Mouse (Mus musculus): ENCODE results near the gene Fat3. TPM values are rescaled to one million over a fixed set of nuclear protein-coding genes. Genes with fewer than 3 reads are reported as not detected.

Gene Fat3
- polyA plus RNA-seq, 1 experiment: 0.14 TPM

DNA sequence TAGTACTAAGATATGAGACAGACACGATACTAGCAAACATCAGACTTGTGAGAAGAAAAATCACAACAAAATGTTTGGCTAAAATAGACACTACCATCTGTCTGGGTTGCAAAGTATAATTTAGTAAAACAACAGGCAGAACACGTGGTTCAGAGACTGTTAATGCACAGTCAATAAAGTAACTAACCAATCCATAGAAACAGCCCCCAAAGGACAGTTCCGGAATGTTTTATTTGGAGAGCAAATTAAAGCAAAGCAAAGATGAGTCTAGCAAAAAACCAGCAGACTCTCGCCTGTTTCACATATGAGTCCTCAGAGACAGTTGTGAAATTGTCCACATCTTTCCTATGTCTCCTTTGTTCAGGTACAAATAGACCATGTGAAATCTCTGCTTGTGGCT is 227.0 kb downstream of the Fat3 start:
- TF ChIP-seq POLR2A (IDR thresholded peaks at IDR 0.05; ENCODE audit: low read depth, low read length) (no peak), CTCF (conservative IDR thresholded peaks at IDR 0.05; ENCODE audit: insufficient read depth, insufficient read length, low read depth, low read length) (no peak)
- H3K4me1 ChIP-seq (ENCODE audit: control insufficient read depth, insufficient read depth, low read length): no peaks in the 10 kb centered on the region
- WGBS: 83% methylated on average over 4 of the region's 4 CpGs
- no peaks in the 10 kb centered on the region for H3K27me3 ChIP-seq (replicated peaks; ENCODE audit: control insufficient read depth, insufficient read depth, low read length)
- no peaks in the 10 kb centered on the region for H3K36me3 ChIP-seq (ENCODE audit: control insufficient read depth, insufficient read depth, low read length)
- H3K4me3 ChIP-seq (ENCODE audit: insufficient read depth, low read depth, low read length): no peak overlapping the region
- no peak overlapping the region for H3K27ac ChIP-seq (ENCODE audit: insufficient read depth, low read depth, low read length)
- DNase-seq: no peak

DNA sequence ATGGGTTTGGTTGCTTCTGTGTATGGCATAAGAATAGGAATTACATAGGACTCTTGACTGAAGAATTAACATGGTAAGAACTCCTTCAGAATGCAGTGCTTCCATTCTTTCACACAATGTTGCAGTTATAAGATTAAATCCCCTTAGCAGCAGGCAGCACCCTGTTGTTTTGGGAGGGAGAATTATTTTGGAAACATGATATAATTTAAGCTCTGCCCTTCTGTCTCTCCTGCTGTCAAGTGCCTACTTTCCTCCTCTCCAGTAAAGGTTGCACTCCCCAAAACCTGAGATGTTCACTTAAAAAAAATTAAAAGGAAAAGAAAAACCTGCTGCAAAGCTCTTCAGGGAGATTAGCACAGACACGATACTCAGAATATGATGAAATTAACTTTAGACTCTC is 228.3 kb downstream of the Fat3 start:
- Histone ChIP-seq H3K27ac (ENCODE audit: insufficient read depth, low read depth, low read length) (no peak overlapping the region), H3K4me1 (ENCODE audit: control insufficient read depth, insufficient read depth, low read length) (no peaks in the 10 kb centered on the region), H3K27me3 (replicated peaks; ENCODE audit: control insufficient read depth, insufficient read depth, low read length) (no peaks in the 10 kb centered on the region), H3K36me3 (ENCODE audit: control insufficient read depth, insufficient read depth, low read length) (no peaks in the 10 kb centered on the region), H3K4me3 (ENCODE audit: insufficient read depth, low read depth, low read length) (no peak overlapping the region)
- WGBS: 77% methylated on average over 1 of the region's 1 CpGs
- no peak for DNase-seq
- TF ChIP-seq CTCF (conservative IDR thresholded peaks at IDR 0.05; ENCODE audit: insufficient read depth, insufficient read length, low read depth, low read length) (no peak), POLR2A (IDR thresholded peaks at IDR 0.05; ENCODE audit: low read depth, low read length) (no peak)

DNA sequence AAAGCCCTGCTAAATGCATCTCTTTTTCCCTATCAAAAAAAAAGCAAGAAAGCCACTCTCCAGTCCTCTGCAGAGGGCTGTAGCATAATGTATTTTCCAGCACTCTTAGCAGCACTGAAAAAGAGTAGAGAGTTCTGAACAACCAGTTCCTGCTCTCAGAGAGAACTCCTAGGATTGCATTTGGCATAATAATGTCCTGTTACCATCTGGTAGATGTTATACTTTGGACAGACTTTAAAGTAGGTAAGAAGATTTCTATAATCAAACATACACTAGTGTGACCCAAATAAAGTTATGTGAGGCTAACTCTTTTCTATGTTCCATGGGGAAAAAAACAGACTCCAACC is 230.3 kb downstream of the Fat3 start:
- H3K36me3 ChIP-seq (ENCODE audit: control insufficient read depth, insufficient read depth, low read length): no peaks in the 10 kb centered on the region
- H3K4me3 ChIP-seq (ENCODE audit: insufficient read depth, low read depth, low read length): no peak overlapping the region
- DNase-seq: no peak
- TF ChIP-seq POLR2A (IDR thresholded peaks at IDR 0.05; ENCODE audit: low read depth, low read length) (no peak), CTCF (conservative IDR thresholded peaks at IDR 0.05; ENCODE audit: insufficient read depth, insufficient read length, low read depth, low read length) (no peak)
- no peak overlapping the region for H3K27ac ChIP-seq (ENCODE audit: insufficient read depth, low read depth, low read length)
- no peaks in the 10 kb centered on the region for H3K27me3 ChIP-seq (replicated peaks; ENCODE audit: control insufficient read depth, insufficient read depth, low read length)
- H3K4me1 ChIP-seq (ENCODE audit: control insufficient read depth, insufficient read depth, low read length): no peaks in the 10 kb centered on the region

DNA sequence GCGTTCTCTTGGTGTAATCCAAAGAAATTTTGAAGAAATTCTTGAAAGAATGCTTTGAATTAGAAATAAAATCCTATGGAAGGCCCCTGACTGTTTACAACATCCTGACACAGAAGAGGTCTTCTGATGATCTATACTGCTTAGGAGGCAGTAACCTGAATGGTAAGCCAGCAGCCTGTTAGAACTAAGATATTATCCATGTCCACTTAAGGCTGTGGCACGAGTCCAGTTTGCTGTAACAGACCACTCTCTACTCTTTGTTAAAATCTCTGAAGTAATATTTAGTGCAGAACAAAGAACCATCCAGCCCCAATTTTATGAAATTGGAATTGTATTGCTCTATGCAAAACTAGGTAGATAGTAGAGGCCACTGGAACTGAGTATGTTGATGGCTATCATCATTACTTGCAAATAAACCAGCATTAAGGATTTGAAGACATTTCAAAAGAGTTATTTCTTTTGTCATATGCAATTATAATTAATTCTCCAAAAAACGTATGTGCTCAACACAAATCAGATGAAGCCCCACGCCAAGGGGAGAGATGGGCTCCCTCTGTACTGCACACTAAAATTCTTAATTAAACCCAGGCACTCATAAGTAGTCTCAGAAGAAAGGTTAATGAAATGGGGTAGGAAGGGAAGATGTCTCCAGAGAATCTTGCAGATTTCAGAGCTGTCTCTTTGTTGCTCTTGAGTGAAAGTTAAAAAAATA is 230.9 kb downstream of the Fat3 start:
- no peaks in the 10 kb centered on the region for H3K27me3 ChIP-seq (replicated peaks; ENCODE audit: control insufficient read depth, insufficient read depth, low read length)
- H3K4me3 ChIP-seq (ENCODE audit: insufficient read depth, low read depth, low read length): no peak overlapping the region
- no peak for TF ChIP-seq POLR2A (IDR thresholded peaks at IDR 0.05; ENCODE audit: low read depth, low read length)
- no peak for TF ChIP-seq CTCF (conservative IDR thresholded peaks at IDR 0.05; ENCODE audit: insufficient read depth, insufficient read length, low read depth, low read length)
- H3K4me1 ChIP-seq (ENCODE audit: control insufficient read depth, insufficient read depth, low read length): no peaks in the 10 kb centered on the region
- no peaks in the 10 kb centered on the region for H3K36me3 ChIP-seq (ENCODE audit: control insufficient read depth, insufficient read depth, low read length)
- H3K27ac ChIP-seq (ENCODE audit: insufficient read depth, low read depth, low read length): no peak overlapping the region
- DNase-seq: no peak
- WGBS: 83% methylated on average over 4 of the region's 4 CpGs

DNA sequence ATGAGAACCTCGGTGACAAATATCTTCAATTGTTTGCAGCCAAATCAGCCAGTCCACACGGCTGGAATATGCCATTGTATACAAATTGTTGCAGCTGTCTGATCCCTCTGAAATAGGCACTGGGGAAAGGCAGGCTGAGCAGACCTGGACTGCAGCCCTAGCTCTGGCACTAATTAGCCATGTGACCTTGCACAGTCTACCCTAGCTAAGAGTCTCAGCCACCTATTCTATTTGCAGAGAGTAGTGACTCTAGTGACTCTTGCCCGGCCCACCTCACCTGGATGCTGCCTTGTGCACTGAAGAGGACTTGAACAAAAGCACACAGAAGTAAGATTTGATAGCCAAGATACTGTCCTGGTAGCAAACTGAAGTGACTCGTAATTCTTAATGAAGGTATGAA is 235.6 kb downstream of the Fat3 start:
- H3K4me1 ChIP-seq (ENCODE audit: control insufficient read depth, insufficient read depth, low read length): no peaks in the 10 kb centered on the region
- H3K27ac ChIP-seq (ENCODE audit: insufficient read depth, low read depth, low read length): no peak overlapping the region
- TF ChIP-seq CTCF (conservative IDR thresholded peaks at IDR 0.05; ENCODE audit: insufficient read depth, insufficient read length, low read depth, low read length) (no peak), POLR2A (IDR thresholded peaks at IDR 0.05; ENCODE audit: low read depth, low read length) (no peak)
- no peaks in the 10 kb centered on the region for H3K27me3 ChIP-seq (replicated peaks; ENCODE audit: control insufficient read depth, insufficient read depth, low read length)
- no peaks in the 10 kb centered on the region for H3K36me3 ChIP-seq (ENCODE audit: control insufficient read depth, insufficient read depth, low read length)
- H3K4me3 ChIP-seq (ENCODE audit: insufficient read depth, low read depth, low read length): no peak overlapping the region
- peak; percentile 16 for DNase-seq
- 75% methylated on average over 4 of the region's 4 CpGs for WGBS

DNA sequence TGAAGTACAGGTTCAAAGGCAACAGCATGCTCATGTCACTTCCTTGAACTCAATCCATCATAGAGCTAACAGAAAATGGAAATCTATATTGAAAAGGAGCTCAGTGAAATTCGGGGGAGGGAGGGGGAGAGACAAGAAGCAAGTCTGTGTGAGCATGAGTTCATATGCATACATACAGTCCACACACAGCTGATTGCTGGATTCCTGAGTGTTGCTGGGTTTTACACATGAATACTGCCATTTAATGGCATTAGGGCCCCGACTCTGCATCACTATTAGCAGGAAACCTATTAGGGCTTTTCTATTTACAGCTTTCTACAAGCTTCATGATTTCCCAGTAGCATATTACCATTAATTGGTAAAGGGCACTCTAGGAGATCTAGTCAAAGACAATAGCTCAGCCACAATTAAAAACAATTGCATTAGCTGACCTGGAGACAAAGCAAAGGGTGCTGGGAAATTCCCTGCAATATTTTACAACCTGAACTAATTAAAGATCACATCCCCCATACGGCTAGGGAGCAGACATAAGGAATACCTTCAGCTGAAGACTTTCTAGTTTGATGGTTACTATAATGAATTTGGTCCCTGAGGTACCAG is 243.7 kb downstream of the Fat3 start:
- no peak overlapping the region for H3K4me3 ChIP-seq (ENCODE audit: insufficient read depth, low read depth, low read length)
- no peaks in the 10 kb centered on the region for H3K4me1 ChIP-seq (ENCODE audit: control insufficient read depth, insufficient read depth, low read length)
- no peak overlapping the region for H3K27ac ChIP-seq (ENCODE audit: insufficient read depth, low read depth, low read length)
- no peaks in the 10 kb centered on the region for H3K27me3 ChIP-seq (replicated peaks; ENCODE audit: control insufficient read depth, insufficient read depth, low read length)
- DNase-seq: no peak
- H3K36me3 ChIP-seq (ENCODE audit: control insufficient read depth, insufficient read depth, low read length): no peaks in the 10 kb centered on the region
- TF ChIP-seq POLR2A (IDR thresholded peaks at IDR 0.05; ENCODE audit: low read depth, low read length) (no peak), CTCF (conservative IDR thresholded peaks at IDR 0.05; ENCODE audit: insufficient read depth, insufficient read length, low read depth, low read length) (no peak)
- 55% methylated on average over 3 of the region's 3 CpGs for WGBS

DNA sequence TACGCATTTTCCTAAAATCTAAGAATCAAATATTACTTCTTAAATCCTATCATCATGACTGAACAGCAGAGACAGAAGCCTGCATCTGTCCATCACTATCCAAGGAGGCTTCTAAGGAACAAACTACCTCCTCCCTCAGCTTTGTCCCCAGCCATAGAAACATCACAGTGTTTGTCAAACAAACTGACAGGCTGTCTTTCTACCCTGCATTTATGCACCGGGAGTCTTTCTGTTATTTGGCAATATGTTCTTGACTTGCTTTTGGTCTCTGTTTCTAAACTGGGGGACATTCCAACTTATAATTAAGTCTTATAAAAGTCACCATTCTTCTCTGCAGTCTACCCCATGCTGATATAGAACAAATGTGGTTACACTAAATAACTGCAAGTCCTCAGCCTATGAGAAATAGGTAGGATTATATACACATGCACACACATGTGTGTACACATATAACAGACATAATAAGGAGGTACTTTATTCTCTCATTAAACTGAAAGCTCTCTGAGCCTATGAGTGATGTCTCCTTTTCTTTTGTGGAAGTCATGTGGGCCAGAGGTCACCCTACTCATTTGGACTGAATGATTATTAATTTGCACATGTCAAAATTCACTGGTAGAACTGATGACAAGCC is 244.4 kb downstream of the Fat3 start:
- H3K4me3 ChIP-seq (ENCODE audit: insufficient read depth, low read depth, low read length): no peak overlapping the region
- TF ChIP-seq CTCF (conservative IDR thresholded peaks at IDR 0.05; ENCODE audit: insufficient read depth, insufficient read length, low read depth, low read length) (no peak), POLR2A (IDR thresholded peaks at IDR 0.05; ENCODE audit: low read depth, low read length) (no peak)
- H3K4me1 ChIP-seq (ENCODE audit: control insufficient read depth, insufficient read depth, low read length): no peaks in the 10 kb centered on the region
- H3K27ac ChIP-seq (ENCODE audit: insufficient read depth, low read depth, low read length): no peak overlapping the region
- H3K27me3 ChIP-seq (replicated peaks; ENCODE audit: control insufficient read depth, insufficient read depth, low read length): no peaks in the 10 kb centered on the region
- H3K36me3 ChIP-seq (ENCODE audit: control insufficient read depth, insufficient read depth, low read length): no peaks in the 10 kb centered on the region
- DNase-seq: no peak
- 90% methylated on average over 2 of the region's 2 CpGs for WGBS

Measured in kidney, adult 2 months (tissue).